45 mouse cellular contexts compared by ENCODE assay signal in genomic region chr4:34715062-34715461, GRCm38 (mm10). TPM values are rescaled to one million over a fixed set of nuclear protein-coding genes. Genes with fewer than 3 reads are reported as not detected.
"Had no signal": no experiment of that assay in that cellular context is flagged by ENCODE, and none has a peak within 500 bp of the region (broad histone marks: within the 10 kb centered on the region; RNA-seq: fewer than 3 reads in every experiment).

No protein-coding gene starts in this region.

- H3K4me2 ChIP-seq: limb, embryonic 12.5 days; limb, embryonic 13.5 days; limb, embryonic 15.5 days; liver, embryonic 11.5 days; liver, embryonic 12.5 days; liver, embryonic 13.5 days; liver, embryonic 15.5 days; lung, embryonic 14.5 days; lung, embryonic 15.5 days; midbrain, embryonic 11.5 days; midbrain, embryonic 12.5 days; midbrain, embryonic 13.5 days; midbrain, embryonic 15.5 days; neural tube, embryonic 12.5 days had no signal

- H3K4me3 ChIP-seq: limb, embryonic 10.5 days; limb, embryonic 12.5 days; limb, embryonic 13.5 days; limb, embryonic 15.5 days; liver, embryonic 12.5 days; liver, embryonic 13.5 days; liver, embryonic 15.5 days; lung, embryonic 15.5 days; megakaryocyte, embryonic 14.5 days; midbrain, embryonic 10.5 days; midbrain, embryonic 12.5 days; midbrain, embryonic 13.5 days; midbrain, embryonic 15.5 days; myocyte; neural tube, embryonic 12.5 days had no signal

- H3K27me3 ChIP-seq: limb, embryonic 12.5 days; limb, embryonic 13.5 days; limb, embryonic 15.5 days; liver, embryonic 12.5 days; liver, embryonic 13.5 days; liver, embryonic 15.5 days; lung, embryonic 15.5 days; megakaryocyte, embryonic 14.5 days; midbrain, embryonic 12.5 days; midbrain, embryonic 13.5 days; midbrain, embryonic 15.5 days; neural tube, embryonic 12.5 days had no signal

- H3K9me3 ChIP-seq: limb, embryonic 15.5 days; lung, embryonic 15.5 days; midbrain, embryonic 15.5 days had no signal

- H3K9ac ChIP-seq: limb, embryonic 12.5 days; limb, embryonic 13.5 days; limb, embryonic 15.5 days; liver, embryonic 12.5 days; liver, embryonic 13.5 days; liver, embryonic 14.5 days; liver, embryonic 15.5 days; liver, postnatal 0 days; lung, embryonic 14.5 days; lung, embryonic 15.5 days; midbrain, embryonic 12.5 days; midbrain, embryonic 13.5 days; midbrain, embryonic 15.5 days; neural tube, embryonic 12.5 days had no signal

- DNase-seq: left cerebral cortex, postnatal 4 days; liver; liver, embryonic 13.5 days; liver, postnatal 0 days; lung, adult 18-20 months; lung, adult 2 months; lung, embryonic 14.5 days; lung, postnatal 10 days; lung, postnatal 14 days; lung, postnatal 36 days; lung, postnatal 4 days; midbrain, embryonic 14.5 days had no signal

- H3K27ac ChIP-seq: limb, embryonic 10.5 days; limb, embryonic 12.5 days; limb, embryonic 13.5 days; limb, embryonic 15.5 days; liver, embryonic 12.5 days; liver, embryonic 13.5 days; liver, embryonic 14.5 days; liver, embryonic 15.5 days; lung, embryonic 15.5 days; macrophage; midbrain, embryonic 10.5 days; midbrain, embryonic 12.5 days; midbrain, embryonic 13.5 days; midbrain, embryonic 15.5 days; neural tube, embryonic 12.5 days had no signal

- H3K36me3 ChIP-seq: limb, embryonic 10.5 days; limb, embryonic 12.5 days; limb, embryonic 13.5 days; limb, embryonic 15.5 days; liver, embryonic 12.5 days; liver, embryonic 13.5 days; liver, embryonic 15.5 days; lung, embryonic 15.5 days; midbrain, embryonic 10.5 days; midbrain, embryonic 12.5 days; midbrain, embryonic 13.5 days; midbrain, embryonic 15.5 days; neural tube, embryonic 12.5 days had no signal

- H3K4me1 ChIP-seq: limb, embryonic 10.5 days; limb, embryonic 12.5 days; limb, embryonic 13.5 days; limb, embryonic 15.5 days; liver, embryonic 12.5 days; liver, embryonic 13.5 days; liver, embryonic 15.5 days; lung, embryonic 15.5 days; megakaryocyte, embryonic 14.5 days; midbrain, embryonic 10.5 days; midbrain, embryonic 12.5 days; midbrain, embryonic 13.5 days; midbrain, embryonic 15.5 days; neural tube, embryonic 12.5 days had no signal

- ATAC-seq: liver, embryonic 12.5 days; liver, postnatal 0 days; lung, postnatal 0 days; midbrain, embryonic 13.5 days; midbrain, embryonic 15.5 days; midbrain, embryonic 16.5 days had no signal

RNA-seq across cellular contexts. Expression of gene Cfap206, which starts 14.9 kb away (rescaled TPM):
- total RNA-seq: liver, adult 2 months; megakaryocyte progenitor cell, adult 5-6 weeks; megakaryocyte, adult 5-6 weeks; megakaryocyte-erythroid progenitor cell, adult 5-6 weeks had no signal
- polyA plus RNA-seq: limb, embryonic 15.5 days; liver, adult 2 months; liver, embryonic 11.5 days; liver, embryonic 12.5 days; liver, embryonic 13.5 days; liver, embryonic 14.5 days; liver, embryonic 15.5 days; liver, embryonic 16.5 days; liver, postnatal 0 days; macrophage had no signal

RNA-seq across cellular contexts. Expression of gene Gm136, which starts 41.0 kb away (rescaled TPM):
- total RNA-seq: left cerebral cortex, postnatal 25 days; left cerebral cortex, postnatal 36 days; liver, adult 2 months; megakaryocyte progenitor cell, adult 5-6 weeks; megakaryocyte, adult 5-6 weeks; megakaryocyte-erythroid progenitor cell, adult 5-6 weeks; midbrain, postnatal 0 days; monocyte, adult 5-6 weeks had no signal
- polyA plus RNA-seq: limb, embryonic 10.5 days; limb, embryonic 11.5 days; limb, embryonic 12.5 days; limb, embryonic 13.5 days; limb, embryonic 14.5 days; limb, embryonic 15.5 days; liver, adult 2 months; liver, embryonic 11.5 days; liver, embryonic 12.5 days; liver, embryonic 13.5 days; liver, embryonic 14.5 days; liver, embryonic 15.5 days; liver, embryonic 16.5 days; liver, postnatal 0 days; lung, adult 2 months; lung, embryonic 14.5 days; lung, embryonic 15.5 days; lung, embryonic 16.5 days; lung, postnatal 0 days; macrophage; midbrain, embryonic 10.5 days; midbrain, embryonic 11.5 days; midbrain, embryonic 12.5 days; midbrain, embryonic 13.5 days; midbrain, embryonic 14.5 days; midbrain, embryonic 15.5 days; midbrain, embryonic 16.5 days; myocyte; neural tube, embryonic 11.5 days; neural tube, embryonic 12.5 days had no signal
